Mouse (Mus musculus) liver, adult 2 months (tissue): ENCODE results near the gene Snx15.
"Not testable (repeated sequence)": the region's sequence is repeated elsewhere in the genome, so short reads cannot be mapped to it uniquely, and the experiment has no call there.

Source experiments
- CTCF ChIP-seq: fragments of 200-500 bp; IDR thresholded peaks from 2 replicates; pipeline ENCODE4 v1.5.1; 2011; ENCODE audit warnings: low read depth, low read length, control low read depth
- POLR2A ChIP-seq: fragments of 200-500 bp; IDR thresholded peaks from 2 replicates; pipeline ENCODE4 v1.6.1; 2011; ENCODE audit warnings: low read length, control low read depth; ENCODE audit not compliant: insufficient read depth; ENCODE audit errors: extremely low read depth

DNA sequence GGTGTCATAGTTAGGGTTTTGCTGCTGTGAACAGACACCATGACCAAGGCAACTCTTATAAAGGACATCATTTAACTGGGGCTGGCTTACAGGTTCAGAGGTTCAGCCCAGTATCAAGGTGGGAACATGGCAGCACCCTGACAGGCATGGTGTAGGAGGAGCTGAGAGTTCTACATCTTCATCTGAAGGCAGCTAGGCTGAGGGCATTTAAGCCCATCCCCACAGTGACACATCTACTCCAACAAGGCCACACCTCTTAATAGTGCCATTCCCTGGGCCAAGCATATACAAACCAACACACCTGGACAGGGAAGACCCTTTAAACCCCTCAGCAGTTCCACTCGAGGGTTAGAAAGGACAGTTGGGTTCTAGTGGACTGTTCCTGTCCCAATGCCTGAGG, 5.1 kb upstream of the Snx15 start:
- TF ChIP-seq POLR2A, CTCF: not testable (repeated sequence)
